ENCODE assay signal across 16 mouse cellular contexts in genomic region chr2:17211105-17211504, GRCm38 (mm10).
"Had no signal": no experiment of that assay in that cellular context is flagged by ENCODE, and none has a peak within 500 bp of the region (broad histone marks: within the 10 kb centered on the region; RNA-seq: fewer than 3 reads in every experiment).

No protein-coding gene starts in this region.

- H3K4me2 ChIP-seq: neural tube, embryonic 13.5 days; neural tube, embryonic 15.5 days; stomach, embryonic 15.5 days had no signal

- H3K27me3 ChIP-seq: neural tube, embryonic 13.5 days; neural tube, embryonic 15.5 days; stomach, embryonic 15.5 days had no signal

- H3K4me3 ChIP-seq: neural tube, embryonic 13.5 days; neural tube, embryonic 15.5 days; stomach, embryonic 15.5 days had no signal

- DNase-seq: retina, postnatal 1 day; right cerebral cortex, adult 18-20 months; right cerebral cortex, postnatal 14 days; right cerebral cortex, postnatal 25 days; right cerebral cortex, postnatal 4 days; spleen, adult 18-20 months; thymus, adult 18-20 months; thymus, adult 2 months; thymus, postnatal 14 days; thymus, postnatal 25 days; thymus, postnatal 36 days; thymus, postnatal 4 days had no signal

- H3K27ac ChIP-seq: neural tube, embryonic 13.5 days; neural tube, embryonic 15.5 days; stomach, embryonic 15.5 days; stomach, postnatal 0 days had no signal

- H3K9ac ChIP-seq: neural tube, embryonic 13.5 days; neural tube, embryonic 15.5 days; stomach, embryonic 15.5 days had no signal

- H3K9me3 ChIP-seq: neural tube, embryonic 13.5 days; neural tube, embryonic 15.5 days; stomach, embryonic 15.5 days had no signal

- H3K36me3 ChIP-seq: neural tube, embryonic 13.5 days; neural tube, embryonic 15.5 days; stomach, embryonic 15.5 days had no signal

- H3K4me1 ChIP-seq: neural tube, embryonic 13.5 days; neural tube, embryonic 15.5 days; stomach, embryonic 15.5 days had no signal
